Mouse (Mus musculus) heart, embryonic 13.5 days (tissue): Measurements from ENCODE around the gene Wdr89. TPM values are rescaled to one million over a fixed set of nuclear protein-coding genes. Genes with fewer than 3 reads are reported as not detected.

Experiments used
- ATAC-seq: fragments of 200-750 bp; cut with Nextera tagmentation; 2 replicates; pipeline ENCODE4 v1.8.0; 2017; ENCODE audit warnings: moderate TSS enrichment; ENCODE audit not compliant: insufficient number of reproducible peaks, low FRiP score, low TSS enrichment; ENCODE audit errors: extremely low read depth
- H3K27ac ChIP-seq: fragments of 300-500 bp; sonication (generic); replicated peaks from 2 replicates; pipeline ENCODE4 v1.5.1; 2015; ENCODE audit warnings: moderate library complexity, mild to moderate bottlenecking, inconsistent platforms
- H3K27me3 ChIP-seq: fragments of 300-500 bp; sonication (generic); replicated peaks from 2 replicates; pipeline ENCODE4 v1.6.1; 2015; ENCODE audit warnings: mild to moderate bottlenecking, inconsistent platforms
- H3K36me3 ChIP-seq: fragments of 300-500 bp; sonication (generic); 2 replicates; pipeline ENCODE4 v1.6.1; 2015; ENCODE audit warnings: mild to moderate bottlenecking, inconsistent platforms
- H3K4me1 ChIP-seq: fragments of 300-500 bp; sonication (generic); 2 replicates; pipeline ENCODE4 v1.6.1; 2015; ENCODE audit warnings: inconsistent platforms
- H3K4me2 ChIP-seq: fragments of 300-500 bp; sonication (generic); 2 replicates; pipeline ENCODE4 v1.6.1; 2015; ENCODE audit warnings: inconsistent platforms, mild to moderate bottlenecking, moderate library complexity
- H3K4me3 ChIP-seq: fragments of 300-500 bp; sonication (generic); 2 replicates; pipeline ENCODE4 v1.5.1; 2015; ENCODE audit warnings: moderate library complexity, mild to moderate bottlenecking, inconsistent platforms
- H3K9ac ChIP-seq: fragments of 300-500 bp; sonication (generic); 2 replicates; pipeline ENCODE4 v1.6.1; 2015; ENCODE audit warnings: inconsistent platforms, mild to moderate bottlenecking, moderate library complexity
- H3K9me3 ChIP-seq: fragments of 300-500 bp; sonication (generic); 2 replicates; pipeline ENCODE4 v1.6.1; 2016; ENCODE audit warnings: inconsistent platforms
- WGBS: fragments of 180-500 bp; shearing (Covaris S2); methylation state at CpG from one replicate; pipeline ENCODE4 v1.1.7; 2015; ENCODE audit warnings: mixed read lengths; 5-methylcytosine and 5-hydroxymethylcytosine counted together
- polyA plus RNA-seq: library from polyadenylated mRNA; unstranded; fragments of >200 nt; fragmentation: Nextera tagmentation; extraction: Ambion mirVana; gene quantifications from 2 replicates; pipeline ENCODE4 v1.2.1, GENCODE M21; 2015

The Wdr89 gene
- polyA plus RNA-seq, 1 experiment from 2014 or later = 7.5 TPM

DNA sequence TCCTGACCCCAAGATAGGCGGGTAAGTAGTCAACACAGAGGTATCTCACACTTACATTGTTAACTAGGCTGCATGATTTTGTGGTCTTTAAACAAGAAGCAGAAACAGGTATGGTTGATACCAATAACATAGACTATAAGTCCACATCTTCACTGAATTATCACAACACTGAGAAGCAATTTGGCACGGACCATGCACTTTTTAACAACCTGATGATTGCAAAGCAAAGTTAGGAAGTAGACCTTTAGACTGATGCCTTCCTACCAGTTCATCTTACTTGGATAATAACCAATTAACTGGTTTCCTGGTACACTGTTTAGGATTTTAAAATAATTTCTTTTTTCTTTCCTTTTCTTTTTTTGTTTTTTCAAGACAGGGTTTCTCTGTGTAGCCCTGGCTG is 1.1 kb downstream of the Wdr89 start:
- 79% methylated on average over 2 of the region's 2 CpGs for WGBS
- no peak for ATAC-seq
- Histone ChIP-seq H3K27ac (no peak overlapping the region), H3K27me3 (no peaks in the 10 kb centered on the region), H3K36me3 (no peaks in the 10 kb centered on the region), H3K9ac (peak overlapping the region; percentile 90; the same call in 1 of the 2 replicates), H3K4me2 (peak overlapping the region; percentile 92), H3K4me3 (0 out of 2 replicates have a peak overlapping the region, but pooled peaks have one; percentile 82), H3K4me1 (peaks cover 17% of the 10 kb centered on the region), H3K9me3 (no peaks in the 10 kb centered on the region)

DNA sequence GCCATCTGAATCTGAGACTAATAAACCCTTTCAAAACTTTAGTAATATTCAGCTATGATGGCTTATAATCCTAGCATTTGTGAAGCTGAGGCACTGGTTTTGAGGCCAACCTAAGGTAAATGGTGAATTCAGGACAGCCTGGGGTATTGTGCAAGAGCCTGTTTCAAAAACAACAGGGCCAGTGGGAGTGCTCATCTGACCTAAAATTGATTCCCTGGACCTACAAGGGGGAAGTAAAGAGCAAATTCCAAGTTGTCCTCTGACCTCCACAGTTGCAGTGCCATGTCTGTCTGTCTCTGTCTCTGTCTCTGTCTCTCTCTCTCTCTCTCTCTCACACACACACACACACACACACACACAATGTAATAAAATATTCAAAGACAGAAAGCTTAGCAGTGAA is 2.4 kb downstream of the Wdr89 start:
- Histone ChIP-seq H3K9ac (no peak overlapping the region), H3K4me3 (no peak overlapping the region), H3K27me3 (no peaks in the 10 kb centered on the region), H3K4me1 (peaks cover 17% of the 10 kb centered on the region), H3K9me3 (no peaks in the 10 kb centered on the region), H3K4me2 (no peak overlapping the region), H3K36me3 (no peaks in the 10 kb centered on the region), H3K27ac (no peak overlapping the region)
- no peak for ATAC-seq

DNA sequence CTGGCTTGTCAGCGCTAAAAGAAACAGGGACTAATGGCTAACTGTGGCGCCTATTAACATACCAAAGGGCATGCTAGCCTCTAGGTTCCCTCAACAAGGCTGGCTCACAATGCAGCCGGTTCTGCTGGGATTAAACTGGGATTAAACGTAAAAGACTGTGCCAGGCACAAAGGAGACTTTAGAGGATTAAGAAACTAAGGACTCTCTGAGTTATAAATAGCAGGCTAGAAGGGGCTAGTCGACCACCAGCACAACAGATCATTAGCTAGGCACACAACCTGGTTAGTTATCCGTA is 4.9 kb downstream of the Wdr89 start:
- Histone ChIP-seq H3K9me3 (no peaks in the 10 kb centered on the region), H3K27ac (no peak overlapping the region), H3K27me3 (no peaks in the 10 kb centered on the region), H3K4me3 (no peak overlapping the region), H3K4me1 (peaks cover 6% of the 10 kb centered on the region; the same call in 1 of the 2 replicates), H3K4me2 (no peak overlapping the region), H3K9ac (no peak overlapping the region), H3K36me3 (no peaks in the 10 kb centered on the region)
- 45% methylated on average over 6 of the region's 6 CpGs for WGBS
- no peak for ATAC-seq

DNA sequence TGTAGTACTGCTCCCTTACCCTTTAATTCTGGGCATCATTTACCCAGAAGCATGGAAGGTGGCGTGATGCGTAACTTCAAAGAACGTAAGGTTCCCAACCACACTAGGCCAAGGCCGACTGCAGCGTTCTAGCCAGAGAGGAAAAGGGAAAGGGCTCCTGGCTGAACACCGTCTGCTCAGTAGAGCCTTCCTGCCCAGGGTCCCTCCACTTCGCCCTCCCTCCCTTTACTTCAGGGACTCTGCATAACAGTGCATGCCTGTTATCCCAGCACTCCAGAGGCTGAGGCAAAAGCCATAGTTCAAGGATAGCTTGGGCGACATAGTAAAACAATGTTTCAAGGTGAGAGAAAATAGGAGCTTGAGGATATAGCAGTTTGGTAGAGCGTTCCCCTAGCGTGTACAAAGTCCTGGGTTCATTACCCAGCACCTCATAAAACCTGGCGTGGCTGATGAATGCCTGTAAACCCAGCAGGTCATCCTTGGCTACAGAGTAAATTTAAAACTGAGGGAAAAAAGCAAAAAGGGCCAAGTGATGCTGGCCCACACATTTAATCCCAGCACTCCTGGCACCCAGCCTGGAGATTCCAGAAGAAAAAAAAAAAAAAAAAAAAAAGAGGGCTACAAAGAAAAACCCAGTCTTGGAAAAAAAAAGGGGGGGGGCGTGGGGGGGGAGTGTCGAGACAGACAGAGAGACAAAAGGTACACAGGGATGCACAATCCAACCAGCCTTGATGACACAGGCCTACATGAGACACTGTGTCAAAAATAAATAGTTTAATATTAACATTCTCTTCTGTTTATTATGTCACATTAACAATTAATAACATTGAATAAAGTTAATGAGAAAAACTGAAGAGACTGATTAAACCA is 5.5 kb downstream of the Wdr89 start:
- H3K4me2 ChIP-seq = no peak overlapping the region
- no peak overlapping the region for H3K9ac ChIP-seq

DNA sequence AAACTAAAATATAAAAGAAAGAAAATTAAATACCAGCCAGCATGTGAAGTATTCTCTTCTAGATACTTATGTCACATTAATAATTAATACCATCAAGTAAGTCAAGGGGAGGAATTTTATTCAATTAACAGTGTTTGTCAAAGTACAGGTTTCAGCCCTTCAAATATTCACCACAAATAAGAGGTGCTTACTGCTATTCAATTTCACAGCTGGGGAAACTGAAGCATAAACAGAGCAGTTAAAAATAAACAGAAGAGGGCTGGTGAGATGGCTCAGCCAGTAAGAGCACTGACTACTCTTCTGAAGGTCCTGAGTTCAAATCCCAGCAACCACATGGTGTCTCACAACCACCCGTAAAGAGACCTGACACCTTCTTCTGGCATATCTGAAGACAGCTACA is 7.0 kb downstream of the Wdr89 start:
- H3K9me3 ChIP-seq = no peaks in the 10 kb centered on the region
- H3K4me2 ChIP-seq = no peak overlapping the region
- H3K27me3 ChIP-seq = no peaks in the 10 kb centered on the region
- no peaks in the 10 kb centered on the region for H3K36me3 ChIP-seq
- no peak overlapping the region for H3K27ac ChIP-seq
- ATAC-seq = no peak
- 85% methylated on average over 1 of the region's 1 CpGs for WGBS
- 0 out of 2 replicates have a peak, but pooled peaks cover 3% of the 10 kb centered on the region for H3K4me1 ChIP-seq
- no peak overlapping the region for H3K4me3 ChIP-seq
- no peak overlapping the region for H3K9ac ChIP-seq

More for the DNA sequence above, 5.5 kb downstream of the Wdr89 start:
- no peak for ATAC-seq
- no peaks in the 10 kb centered on the region for H3K36me3 ChIP-seq
- H3K27me3 ChIP-seq = no peaks in the 10 kb centered on the region
- H3K27ac ChIP-seq = no peak overlapping the region
- H3K4me3 ChIP-seq = no peak overlapping the region
- peaks cover 5% of the 10 kb centered on the region; the same call in 1 of the 2 replicates for H3K4me1 ChIP-seq
- no peaks in the 10 kb centered on the region for H3K9me3 ChIP-seq
- 73% methylated on average over 12 of the region's 13 CpGs for WGBS

DNA sequence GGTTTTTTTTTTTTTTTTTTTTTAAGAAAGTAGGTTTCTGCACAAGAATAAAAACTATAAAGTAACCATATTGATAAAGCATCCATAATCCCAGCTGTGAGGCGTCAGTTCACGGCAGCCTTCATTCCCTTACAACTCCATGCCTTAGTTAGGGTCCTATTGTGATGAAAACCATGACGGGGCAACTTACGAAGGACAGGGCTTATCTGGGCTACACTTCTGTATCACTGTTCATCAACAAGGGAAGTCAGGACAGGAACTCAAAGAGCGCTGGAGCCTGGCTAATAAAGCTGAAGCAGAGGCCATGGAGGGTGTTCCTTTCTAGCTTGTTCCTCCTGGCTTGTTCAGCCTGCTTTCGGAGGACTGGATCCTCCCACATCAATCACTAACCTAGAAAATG is 10.9 kb downstream of the Wdr89 start:
- Histone ChIP-seq H3K4me1 (0 out of 2 replicates have a peak, but pooled peaks cover 3% of the 10 kb centered on the region), H3K27ac (no peak overlapping the region), H3K9me3 (no peaks in the 10 kb centered on the region), H3K36me3 (no peaks in the 10 kb centered on the region), H3K27me3 (no peaks in the 10 kb centered on the region), H3K4me3 (no peak overlapping the region), H3K4me2 (no peak overlapping the region), H3K9ac (no peak overlapping the region)
- no peak for ATAC-seq
- WGBS = 30% methylated on average over 6 of the region's 6 CpGs

DNA sequence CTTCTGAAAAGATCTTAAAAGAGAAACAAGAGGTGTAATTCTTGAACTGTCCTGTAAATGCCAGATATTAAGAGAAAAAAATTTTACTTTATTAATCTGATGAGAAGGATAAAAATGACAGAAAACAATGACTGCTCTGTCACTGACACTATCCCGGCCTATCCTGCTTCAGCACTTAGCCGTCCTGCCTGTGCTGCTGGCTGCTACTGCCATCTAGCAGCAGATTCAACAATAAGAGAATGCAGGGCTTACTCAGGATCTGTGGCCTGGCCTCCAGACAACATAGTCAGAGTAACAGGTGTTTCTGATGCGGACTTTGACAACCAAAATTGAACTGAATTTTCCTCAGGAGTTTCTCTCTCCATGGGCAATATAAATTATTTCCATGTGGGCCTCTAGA is 12.8 kb downstream of the Wdr89 start:
- H3K36me3 ChIP-seq = no peaks in the 10 kb centered on the region
- no peaks in the 10 kb centered on the region for H3K27me3 ChIP-seq
- WGBS = 29% methylated on average over 3 of the region's 3 CpGs
- H3K9ac ChIP-seq = no peak overlapping the region
- H3K4me1 ChIP-seq = 0 out of 2 replicates have a peak, but pooled peaks cover 3% of the 10 kb centered on the region
- no peak for ATAC-seq
- no peak overlapping the region for H3K4me2 ChIP-seq
- H3K9me3 ChIP-seq = no peaks in the 10 kb centered on the region
- no peak overlapping the region for H3K4me3 ChIP-seq
- H3K27ac ChIP-seq = no peak overlapping the region

DNA sequence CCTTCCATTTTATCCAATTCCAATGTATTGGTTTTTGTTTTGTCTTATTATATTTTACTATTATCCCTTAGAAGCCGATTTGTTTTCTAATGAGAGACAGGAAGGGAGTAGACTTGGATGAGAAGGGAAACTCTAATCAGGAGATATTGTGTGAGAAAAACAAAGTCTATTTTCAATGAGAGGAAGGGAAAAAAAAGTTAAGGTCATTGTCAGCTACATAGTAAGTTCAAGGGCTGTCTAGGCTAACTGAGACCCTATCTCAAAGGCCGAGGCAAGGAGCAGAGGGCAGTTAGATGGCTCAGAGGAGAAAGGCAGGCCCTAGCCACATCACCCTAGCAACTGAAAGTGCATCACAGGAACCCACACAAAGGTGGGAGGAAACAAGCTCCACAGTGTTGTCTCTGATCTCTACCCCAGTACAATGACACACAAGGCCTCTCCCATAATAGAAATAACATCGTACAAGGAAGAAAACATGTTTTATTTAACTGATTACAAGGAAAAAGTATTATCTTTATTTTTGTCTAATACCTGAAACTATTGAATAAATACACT is 15.0 kb downstream of the Wdr89 start:
- H3K4me3 ChIP-seq = no peak overlapping the region
- H3K9me3 ChIP-seq = no peaks in the 10 kb centered on the region
- no peak overlapping the region for H3K9ac ChIP-seq
- peaks cover 6% of the 10 kb centered on the region for H3K4me1 ChIP-seq
- no peaks in the 10 kb centered on the region for H3K27me3 ChIP-seq
- WGBS = 68% methylated on average over 3 of the region's 3 CpGs
- no peak overlapping the region for H3K4me2 ChIP-seq
- H3K36me3 ChIP-seq = peaks cover 7% of the 10 kb centered on the region; the same call in 1 of the 2 replicates
- H3K27ac ChIP-seq = no peak overlapping the region
- ATAC-seq = no peak

DNA sequence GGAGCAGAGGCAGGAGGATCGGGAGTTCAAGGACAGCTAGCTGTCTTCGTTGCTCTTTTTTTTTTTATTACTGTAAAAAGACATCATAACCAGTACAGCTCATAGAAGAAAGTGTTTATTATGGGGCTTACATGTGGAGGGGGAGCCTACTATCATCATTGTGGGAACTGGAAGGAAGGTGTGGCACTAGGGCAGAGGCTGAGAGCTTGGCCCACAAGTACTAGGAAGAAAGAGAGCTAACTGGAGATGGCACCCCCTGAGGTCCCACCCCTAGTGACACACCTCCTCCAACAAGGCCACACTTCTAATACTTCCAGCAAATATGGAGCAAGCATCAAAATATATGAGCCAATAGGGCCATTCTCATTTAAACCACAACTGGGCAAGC is 19.6 kb downstream of the Wdr89 start:
- ATAC-seq = no peak
- H3K9me3 ChIP-seq = no peaks in the 10 kb centered on the region
- 85% methylated on average over 2 of the region's 2 CpGs for WGBS

DNA sequence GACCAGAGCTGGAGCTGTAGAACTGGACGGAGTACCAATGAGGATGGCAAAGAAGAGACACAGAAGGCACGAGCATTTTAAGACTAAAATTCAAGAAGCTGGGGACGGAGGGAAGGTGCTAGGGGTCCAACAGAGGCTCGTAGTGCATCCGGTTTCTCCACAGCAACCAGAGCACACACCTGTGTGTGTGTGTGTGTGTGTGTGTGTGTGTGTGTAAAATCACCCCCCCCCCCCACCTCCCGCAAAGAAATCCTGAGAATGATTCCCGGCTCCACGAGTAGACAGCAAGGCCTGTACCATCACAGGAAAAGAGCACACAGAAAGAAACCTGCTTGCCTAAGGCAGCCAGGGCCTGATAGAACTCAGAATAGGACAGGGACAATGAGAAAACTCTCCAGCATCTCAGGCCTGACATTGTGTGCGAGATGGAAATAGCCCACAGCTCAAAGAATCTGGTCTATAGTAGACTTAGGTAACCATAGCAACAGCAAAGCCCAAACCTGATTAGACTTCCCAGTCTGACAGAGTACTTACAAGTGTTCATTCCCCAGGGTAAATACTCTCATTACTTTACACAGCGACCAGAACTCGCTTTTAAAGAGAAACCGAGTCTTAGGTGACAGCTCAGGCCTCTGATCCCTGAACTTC is 20.2 kb downstream of the Wdr89 start:
- Histone ChIP-seq H3K4me2 (no peak overlapping the region), H3K27me3 (no peaks in the 10 kb centered on the region), H3K4me3 (no peak overlapping the region), H3K27ac (no peak overlapping the region), H3K4me1 (peaks cover 10% of the 10 kb centered on the region), H3K9me3 (no peaks in the 10 kb centered on the region), H3K9ac (no peak overlapping the region), H3K36me3 (peaks cover 7% of the 10 kb centered on the region; the same call in 1 of the 2 replicates)
- no peak for ATAC-seq
- WGBS = 64% methylated on average over 12 of the region's 12 CpGs

More for the DNA sequence above, 19.6 kb downstream of the Wdr89 start:
- Histone ChIP-seq H3K4me3 (no peak overlapping the region), H3K27me3 (no peaks in the 10 kb centered on the region), H3K9ac (no peak overlapping the region), H3K4me1 (peaks cover 10% of the 10 kb centered on the region), H3K36me3 (peaks cover 7% of the 10 kb centered on the region; the same call in 1 of the 2 replicates), H3K27ac (no peak overlapping the region), H3K4me2 (no peak overlapping the region)

DNA sequence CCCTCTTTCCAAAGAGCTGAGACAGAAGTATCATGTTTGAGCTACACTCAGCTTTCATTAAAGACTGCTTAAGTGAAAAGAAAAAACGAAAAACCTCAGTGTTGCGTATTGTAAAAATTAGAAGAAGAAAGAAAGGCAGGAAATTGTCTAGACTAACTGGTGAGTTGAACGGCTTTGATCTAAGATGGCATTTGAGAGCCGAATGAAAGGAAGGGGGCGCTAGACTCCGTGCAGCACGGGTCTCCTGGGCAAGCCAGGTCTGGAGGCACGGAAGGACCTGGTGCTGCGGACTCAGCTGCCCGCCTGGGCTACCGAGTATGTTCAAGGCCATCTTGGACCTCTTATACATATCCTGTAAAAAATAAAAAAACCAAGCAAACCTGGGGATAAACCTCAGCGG is 21.1 kb downstream of the Wdr89 start:
- Histone ChIP-seq H3K36me3 (peaks cover 7% of the 10 kb centered on the region; the same call in 1 of the 2 replicates), H3K27ac (no peak overlapping the region)

More for the DNA sequence above, 21.1 kb downstream of the Wdr89 start:
- no peak overlapping the region for H3K4me2 ChIP-seq
- H3K9me3 ChIP-seq = no peaks in the 10 kb centered on the region
- peaks cover 10% of the 10 kb centered on the region for H3K4me1 ChIP-seq
- no peak for ATAC-seq
- H3K27me3 ChIP-seq = no peaks in the 10 kb centered on the region
- 54% methylated on average over 12 of the region's 12 CpGs for whole genome bisulfite sequencing
- no peak overlapping the region for H3K9ac ChIP-seq
- H3K4me3 ChIP-seq = no peak overlapping the region
